Mouse (Mus musculus) adrenal gland, postnatal 36 days (tissue): ENCODE results near the gene Trpm3. TPM values are rescaled to one million over a fixed set of nuclear protein-coding genes. Genes with fewer than 3 reads are reported as not detected.

Experiments
- DNase-seq, 2 experiments: peaks; one replicate each; pipeline ENCODE4 v3.0.0; 2021; ENCODE audit warnings: mixed read lengths in 1 of 2
- total RNA-seq, 2 experiments: library from RNA; stranded (reverse); gene quantifications; 2 replicates each; pipeline ENCODE4 v1.2.3; 2021

Trpm3 gene
- total RNA-seq, 2 experiments from 2014 or later, result 0.86 to 1.1 TPM

DNA sequence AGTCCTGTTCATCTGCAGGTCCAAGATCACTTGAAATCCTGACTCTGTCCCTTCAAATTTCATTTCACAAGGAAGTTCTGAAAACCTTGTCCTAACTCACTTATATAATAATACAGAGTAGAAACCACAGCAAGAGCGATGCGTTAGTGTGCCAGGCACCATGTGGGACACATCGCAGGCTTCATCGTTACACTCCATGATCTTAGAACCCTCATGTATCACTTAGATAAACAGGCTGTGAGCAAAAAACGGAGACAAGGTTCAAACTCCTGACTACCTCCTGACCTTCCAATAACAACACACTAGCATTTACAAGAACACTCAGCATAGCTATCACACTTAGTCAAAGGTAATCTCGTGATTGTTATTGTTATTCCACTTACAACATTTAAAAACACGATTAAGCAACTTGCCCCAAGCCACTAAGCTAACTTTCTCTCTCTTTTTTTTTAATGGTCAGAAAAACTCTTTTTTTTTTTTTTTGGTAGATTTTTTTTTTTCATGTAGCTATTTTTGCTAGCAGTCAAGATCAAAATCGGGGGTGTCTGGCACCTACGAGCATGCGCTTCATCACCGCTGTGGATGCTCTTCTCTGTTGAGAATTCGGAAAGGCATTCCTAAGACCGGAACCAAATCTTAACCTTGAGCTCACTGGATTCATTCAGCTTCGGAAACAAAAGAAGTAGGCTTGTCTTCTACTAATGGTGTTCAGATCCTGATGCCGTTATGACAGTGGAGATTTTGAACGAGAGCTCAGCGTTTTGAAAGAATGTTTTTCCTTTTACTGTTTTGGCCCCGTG is 784.2 kb downstream of the Trpm3 start:
- DNase-seq, result no peak

DNA sequence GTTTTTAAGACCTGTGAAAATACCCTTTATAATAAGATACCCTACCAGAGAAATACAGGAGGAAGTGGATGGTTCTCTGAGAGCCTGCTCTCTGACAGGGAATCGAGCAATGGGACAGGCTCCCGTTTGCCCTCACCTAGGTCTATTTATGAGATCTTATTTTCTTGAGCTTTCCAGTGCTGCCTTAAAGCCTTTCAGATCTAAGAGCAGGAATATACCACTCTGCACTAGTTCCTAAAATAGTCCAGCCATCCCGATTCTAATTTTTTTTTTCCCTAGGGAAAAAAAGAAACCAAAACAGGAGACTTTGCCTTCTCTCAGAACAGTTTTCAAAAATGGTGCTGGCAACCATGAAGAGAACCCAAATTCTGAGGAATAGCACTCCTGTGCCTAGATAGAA is 786.4 kb downstream of the Trpm3 start:
- no peak for DNase-seq

DNA sequence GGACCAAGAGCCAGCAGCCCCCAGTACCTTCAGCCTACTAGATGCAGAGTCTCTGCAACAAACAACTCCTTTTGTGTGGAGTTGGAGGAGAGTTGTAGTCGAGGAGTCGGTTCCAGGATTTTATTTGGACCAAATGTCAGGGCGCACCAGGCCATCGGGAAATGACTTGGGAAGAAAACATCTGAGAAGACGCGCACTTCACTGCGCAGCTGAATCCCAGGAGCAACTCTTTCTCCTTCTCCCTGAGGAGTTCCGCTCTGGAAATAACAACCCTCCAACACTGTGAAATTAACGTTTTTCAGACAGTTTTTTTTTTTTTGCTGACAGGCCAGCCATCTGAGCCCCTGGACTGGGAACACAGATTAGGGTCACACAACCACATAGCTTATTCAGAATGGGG is 787.9 kb downstream of the Trpm3 start:
- no peak for DNase-seq

GRCm38 (mm10) chr19:22928366-22928765 is 789.5 kb downstream of the Trpm3 start:
- DNase-seq, result no peak

DNA sequence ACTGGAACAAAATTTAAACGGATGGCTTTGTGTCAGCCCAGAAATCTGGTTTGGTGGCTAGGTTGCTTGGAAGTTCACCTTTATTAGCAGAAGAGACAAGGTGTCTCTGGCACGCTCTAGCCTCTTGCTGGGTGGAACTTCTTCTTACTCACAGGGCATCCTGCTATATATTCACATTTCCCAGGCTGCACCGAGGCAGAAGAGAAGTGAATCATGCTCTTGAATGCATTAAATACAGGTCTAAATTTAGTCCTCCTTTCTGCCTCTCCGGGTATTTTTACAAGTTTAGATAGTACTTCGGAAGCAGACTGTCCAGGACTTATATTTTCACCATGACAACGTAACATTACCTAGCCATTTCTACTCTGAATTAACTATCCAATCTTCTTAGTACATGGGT is 790.9 kb downstream of the Trpm3 start:
- DNase-seq, result no peak

DNA sequence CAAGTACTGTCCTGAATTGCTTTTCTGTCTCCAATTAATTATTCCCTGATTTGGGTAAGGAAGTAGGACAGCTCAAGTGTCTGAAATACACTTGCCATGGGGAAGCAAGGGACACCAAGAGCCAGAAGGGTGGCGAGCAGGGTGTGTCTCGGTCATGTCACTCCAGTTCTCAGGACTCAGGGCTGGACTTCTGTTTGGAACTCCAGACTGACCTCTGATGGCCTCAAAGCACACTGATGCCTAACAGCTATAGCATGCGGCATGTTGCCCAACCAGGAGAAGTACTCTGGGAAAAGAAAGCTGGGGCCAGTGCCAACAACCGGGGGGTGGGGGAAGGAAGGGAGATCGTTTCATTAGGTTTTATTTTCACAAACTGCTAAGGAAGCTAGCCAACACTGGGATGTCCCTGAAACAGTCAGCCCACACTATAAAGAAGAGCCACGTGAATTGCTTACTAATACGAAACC is 791.6 kb downstream of the Trpm3 start:
- DNase-seq, result peak; percentile 58 to 61

- no peak for DNase-seq
Observed at GRCm38 (mm10) chr19:22931006-22931405, 792.2 kb downstream of the Trpm3 start.

- no peak for DNase-seq
Observed at GRCm38 (mm10) chr19:22935067-22935466, 796.2 kb downstream of the Trpm3 start.

GRCm38 (mm10) chr19:22938848-22939724 is 800.2 kb downstream of the Trpm3 start:
- no peak for DNase-seq

- no peak for DNase-seq
Observed at GRCm38 (mm10) chr19:22939836-22940235, 801.0 kb downstream of the Trpm3 start.

DNA sequence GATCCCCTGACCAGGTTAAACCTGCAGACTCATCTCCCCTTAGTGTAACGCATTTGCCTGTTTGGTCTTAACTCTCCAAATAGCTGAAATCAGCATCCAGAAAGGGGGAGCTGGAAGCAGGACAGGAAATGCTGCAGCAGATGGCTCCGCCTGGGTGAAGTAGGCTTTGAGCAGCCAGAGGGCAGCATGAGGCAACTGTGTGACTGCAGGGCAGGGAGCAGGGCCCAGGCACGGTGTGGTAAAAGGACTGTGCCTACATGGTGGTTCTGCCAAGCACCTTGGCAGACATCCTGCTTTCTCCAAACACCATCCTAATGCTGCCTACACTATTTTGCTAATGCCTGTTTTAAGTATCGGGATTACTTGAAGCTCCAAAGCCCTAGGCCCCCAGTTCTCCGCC is 801.6 kb downstream of the Trpm3 start:
- DNase-seq, result peak; percentile 75 to 82

DNA sequence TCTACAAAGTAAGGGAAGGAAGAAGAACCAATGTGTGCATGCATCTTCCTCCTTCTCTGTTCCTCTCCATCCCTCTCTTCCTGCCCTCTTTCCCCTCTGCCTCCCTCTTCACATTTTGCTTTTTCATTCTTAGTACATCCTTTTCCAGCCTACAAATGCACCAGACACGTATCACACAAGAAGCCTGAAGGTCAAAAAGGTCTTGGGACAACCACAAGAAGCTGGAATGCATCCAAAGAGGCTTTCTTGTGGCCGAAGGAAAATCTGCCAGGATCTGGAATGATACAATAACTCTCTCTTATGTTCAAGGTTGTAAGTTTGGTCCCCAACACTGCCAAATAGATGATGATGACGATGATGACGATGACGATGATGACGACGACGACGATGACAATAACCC is 802.1 kb downstream of the Trpm3 start:
- no peak for DNase-seq

- no peak for DNase-seq
Observed at GRCm38 (mm10) chr19:22952480-22952879, 813.6 kb downstream of the Trpm3 start.

DNA sequence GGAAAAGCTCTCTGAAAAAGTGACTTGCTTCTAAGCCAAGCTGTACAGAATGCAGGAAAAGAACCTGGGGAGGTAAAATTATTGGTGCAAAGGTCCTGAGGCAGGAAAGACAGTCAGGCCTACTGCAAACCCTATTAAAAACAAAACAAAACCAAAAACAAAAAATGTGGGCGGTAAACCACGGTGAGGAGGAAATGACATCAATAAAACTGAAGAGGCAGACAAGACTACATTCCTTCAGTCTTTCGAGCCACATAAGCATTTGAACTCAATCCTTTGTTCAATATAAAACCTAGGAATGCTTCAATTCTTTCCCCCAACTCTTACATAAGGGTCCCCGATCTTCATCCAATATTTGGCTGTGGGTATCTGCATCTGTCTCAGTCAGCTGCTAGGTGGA is 814.3 kb downstream of the Trpm3 start:
- no peak for DNase-seq

DNA sequence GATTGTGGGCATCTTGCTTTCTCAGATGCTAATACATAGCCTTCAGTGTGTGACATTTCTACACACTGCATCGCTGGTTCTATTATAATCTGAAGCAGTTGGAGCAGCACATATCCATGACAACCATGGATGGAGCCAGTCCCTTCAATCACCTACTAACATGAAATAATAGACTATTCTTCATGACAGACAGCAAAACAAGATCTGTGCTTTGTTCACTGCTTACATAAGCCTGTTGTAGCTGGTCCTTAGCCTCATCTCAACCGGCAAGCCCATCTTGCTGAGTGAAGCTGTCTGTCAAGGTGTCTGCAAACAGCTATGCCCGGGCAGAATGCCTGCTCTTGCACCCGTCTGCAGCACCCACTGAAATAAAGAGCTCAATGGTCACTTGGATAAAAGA is 819.6 kb downstream of the Trpm3 start:
- no peak for DNase-seq

- DNase-seq, result no peak
Observed at GRCm38 (mm10) chr19:22960450-22961265, 821.8 kb downstream of the Trpm3 start.

DNA sequence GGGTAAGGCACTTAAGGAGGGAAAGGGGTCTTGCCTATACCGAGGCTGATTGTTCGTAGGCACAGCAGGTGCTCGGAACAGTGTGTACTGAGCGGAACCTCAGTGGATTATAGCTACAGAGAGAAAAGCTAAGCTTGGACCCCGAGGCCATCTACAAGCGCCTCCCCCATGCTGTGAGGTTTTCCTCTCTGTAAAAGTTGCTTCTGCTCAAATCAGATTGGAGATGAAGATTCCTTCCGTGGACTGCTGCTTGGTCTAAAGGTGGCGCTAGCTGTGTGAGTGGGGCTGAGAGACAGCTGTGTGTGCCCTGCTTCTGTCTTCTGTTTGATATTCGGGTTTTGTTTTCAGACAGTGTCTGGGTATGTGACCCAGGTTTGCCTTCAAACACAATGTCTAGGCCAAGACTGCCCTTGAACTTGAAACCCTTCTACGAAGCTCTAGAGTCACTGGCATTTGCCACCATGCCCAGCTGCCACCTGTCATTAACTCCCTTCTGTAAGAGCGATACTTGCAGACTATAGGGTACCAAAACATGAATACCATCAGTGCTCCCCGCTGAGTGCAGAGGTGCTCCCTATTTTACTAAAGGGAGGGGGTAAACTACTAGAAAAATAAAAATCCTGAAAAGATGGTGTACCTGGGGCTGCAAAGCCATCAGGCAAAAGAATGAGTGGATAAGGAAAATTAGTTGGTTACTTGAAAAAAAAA is 823.3 kb downstream of the Trpm3 start:
- DNase-seq, result no peak

- no peak for DNase-seq
Observed at GRCm38 (mm10) chr19:22962731-22963130, 823.9 kb downstream of the Trpm3 start.

- no peak for DNase-seq
Observed at GRCm38 (mm10) chr19:22963726-22964398, 825.0 kb downstream of the Trpm3 start.

GRCm38 (mm10) chr19:22965470-22965869 is 826.6 kb downstream of the Trpm3 start:
- DNase-seq, result no peak

GRCm38 (mm10) chr19:22973294-22973693 is 834.4 kb downstream of the Trpm3 start:
- DNase-seq, result no peak
